Mouse (Mus musculus): ENCODE measurements around the gene Fam71a. TPM values are rescaled to one million over a fixed set of nuclear protein-coding genes. Genes with fewer than 3 reads are reported as not detected.

The Fam71a gene
- polyA plus RNA-seq, 1 experiment: 80.7 TPM

- Histone ChIP-seq H3K4me3 (ENCODE audit: control insufficient read depth, low read depth, low read length) (no peak overlapping the region), H3K36me3 (ENCODE audit: control insufficient read depth, insufficient read depth, low read length) (no peaks in the 10 kb centered on the region), H3K27ac (ENCODE audit: control insufficient read depth, insufficient read depth, low read depth, low read length) (no peak overlapping the region), H3K4me1 (ENCODE audit: control insufficient read depth, insufficient read depth, low read length) (0 out of 2 replicates have a peak, but pooled peaks cover 2% of the 10 kb centered on the region), H3K27me3 (ENCODE audit: control insufficient read depth, insufficient read depth, low read length) (no peaks in the 10 kb centered on the region)
- TF ChIP-seq POLR2A (IDR thresholded peaks at IDR 0.05; ENCODE audit: control insufficient read depth, low read depth, low read length) (no peak), CTCF (IDR thresholded peaks at IDR 0.05; ENCODE audit: control insufficient read depth, insufficient read depth, insufficient replicate concordance, low read depth, low read length) (no peak)
These were observed 41.9 kb downstream of the Fam71a start for GRCm38 (mm10) chr1:191122744-191123143.

- Histone ChIP-seq H3K27me3 (ENCODE audit: control insufficient read depth, insufficient read depth, low read length) (no peaks in the 10 kb centered on the region), H3K27ac (ENCODE audit: control insufficient read depth, insufficient read depth, low read depth, low read length) (no peak overlapping the region), H3K4me3 (ENCODE audit: control insufficient read depth, low read depth, low read length) (no peak overlapping the region), H3K36me3 (ENCODE audit: control insufficient read depth, insufficient read depth, low read length) (no peaks in the 10 kb centered on the region), H3K4me1 (ENCODE audit: control insufficient read depth, insufficient read depth, low read length) (no peaks in the 10 kb centered on the region)
- no peak for TF ChIP-seq CTCF (IDR thresholded peaks at IDR 0.05; ENCODE audit: control insufficient read depth, insufficient read depth, insufficient replicate concordance, low read depth, low read length)
- TF ChIP-seq POLR2A (IDR thresholded peaks at IDR 0.05; ENCODE audit: control insufficient read depth, low read depth, low read length): no peak
These were observed 48.9 kb downstream of the Fam71a start for GRCm38 (mm10) chr1:191115514-191116238.

- Histone ChIP-seq H3K27me3 (ENCODE audit: control insufficient read depth, insufficient read depth, low read length) (no peaks in the 10 kb centered on the region), H3K36me3 (ENCODE audit: control insufficient read depth, insufficient read depth, low read length) (no peaks in the 10 kb centered on the region), H3K27ac (ENCODE audit: control insufficient read depth, insufficient read depth, low read depth, low read length) (no peak overlapping the region), H3K4me1 (ENCODE audit: control insufficient read depth, insufficient read depth, low read length) (no peaks in the 10 kb centered on the region), H3K4me3 (ENCODE audit: control insufficient read depth, low read depth, low read length) (no peak overlapping the region)
- TF ChIP-seq POLR2A (IDR thresholded peaks at IDR 0.05; ENCODE audit: control insufficient read depth, low read depth, low read length) (no peak), CTCF (IDR thresholded peaks at IDR 0.05; ENCODE audit: control insufficient read depth, insufficient read depth, insufficient replicate concordance, low read depth, low read length) (no peak)
These were observed 49.7 kb downstream of the Fam71a start for GRCm38 (mm10) chr1:191114868-191115267.

Other genes with a start within 250 kb of the Fam71a start
- gene Angel2, start 239.7 kb downstream of the Fam71a start, polyA plus RNA-seq (2012; rRNA removed): 18.3 and 18.6 TPM in 2 replicates
- 53.8 and 65.7 TPM in 2 replicates for gene Vash2, start 185.5 kb downstream of the Fam71a start, polyA plus RNA-seq (2012; rRNA removed)
- 4.1 and 4.2 TPM in 2 replicates for gene Flvcr1, start 138.7 kb downstream of the Fam71a start, polyA plus RNA-seq (2012; rRNA removed)
- gene Spata45, start 128.2 kb downstream of the Fam71a start, polyA plus RNA-seq (2012; rRNA removed): 136 and 182 TPM in 2 replicates
- 14.3 and 14.7 TPM in 2 replicates for gene Tatdn3, start 101.9 kb downstream of the Fam71a start, polyA plus RNA-seq (2012; rRNA removed)
- 2.6 TPM in 2 replicates for gene Nsl1, start 101.8 kb downstream of the Fam71a start, polyA plus RNA-seq (2012; rRNA removed)
- 0.68 and 1.00 TPM in 2 replicates for gene Batf3, start 67.0 kb downstream of the Fam71a start, polyA plus RNA-seq (2012; rRNA removed)
- gene Atf3, start 53.2 kb upstream of the Fam71a start, polyA plus RNA-seq (2012; rRNA removed): 0.16 TPM in 1 of 2 replicates, not detected in the other
- 32.5 and 38.2 TPM in 2 replicates for gene Nenf, start 153.4 kb upstream of the Fam71a start, polyA plus RNA-seq (2012; rRNA removed)
- 15.7 and 20.2 TPM in 2 replicates for gene Tmem206, start 161.1 kb upstream of the Fam71a start, polyA plus RNA-seq (2012; rRNA removed)
- 10.0 and 14.2 TPM in 2 replicates for gene Ppp2r5a, start 238.5 kb upstream of the Fam71a start, polyA plus RNA-seq (2012; rRNA removed)